Mouse (Mus musculus) heart, adult 18-20 months (tissue): Measurements from ENCODE around the gene F2rl2. TPM values are rescaled to one million over a fixed set of nuclear protein-coding genes. Genes with fewer than 3 reads are reported as not detected.

Source experiments
- DNase-seq, 2 experiments: peaks; one replicate each; pipeline ENCODE4 v3.0.0; 2021 to 2022; ENCODE audit warnings: mixed read lengths in 1 of 2
- total RNA-seq, 2 experiments: library from RNA; stranded (reverse); gene quantifications; 2 replicates each; pipeline ENCODE4 v1.2.3; 2021

F2rl2 gene
- total RNA-seq, 2 experiments from 2014 or later, result 0.15 to 0.20 TPM

DNA sequence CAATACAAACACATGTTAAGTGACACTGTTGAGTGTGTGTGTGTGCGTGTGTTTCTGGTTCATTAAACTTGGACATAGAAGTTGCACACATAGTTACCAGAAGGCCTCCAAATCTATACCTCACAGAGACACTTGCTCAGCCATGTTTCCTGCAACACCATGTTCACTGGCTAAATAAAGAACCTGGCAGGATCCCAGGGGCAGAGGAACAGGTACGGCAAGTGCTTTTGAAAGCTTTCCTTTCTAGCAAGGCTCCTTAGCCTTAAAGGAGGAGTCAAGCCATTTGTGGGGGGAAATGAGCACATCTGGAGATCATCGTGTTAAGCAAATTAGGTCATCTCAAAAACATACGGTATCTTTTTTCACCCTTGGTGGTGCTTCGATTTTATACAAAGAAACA is 6.7 kb downstream of the F2rl2 start:
- DNase-seq, result peak; percentile 25 to 36

- DNase-seq, result no peak
Observed at GRCm38 (mm10) chr13:95705589-95705988, 8.9 kb downstream of the F2rl2 start.

GRCm38 (mm10) chr13:95712054-95712453 is 15.4 kb downstream of the F2rl2 start:
- DNase-seq, result no peak

DNA sequence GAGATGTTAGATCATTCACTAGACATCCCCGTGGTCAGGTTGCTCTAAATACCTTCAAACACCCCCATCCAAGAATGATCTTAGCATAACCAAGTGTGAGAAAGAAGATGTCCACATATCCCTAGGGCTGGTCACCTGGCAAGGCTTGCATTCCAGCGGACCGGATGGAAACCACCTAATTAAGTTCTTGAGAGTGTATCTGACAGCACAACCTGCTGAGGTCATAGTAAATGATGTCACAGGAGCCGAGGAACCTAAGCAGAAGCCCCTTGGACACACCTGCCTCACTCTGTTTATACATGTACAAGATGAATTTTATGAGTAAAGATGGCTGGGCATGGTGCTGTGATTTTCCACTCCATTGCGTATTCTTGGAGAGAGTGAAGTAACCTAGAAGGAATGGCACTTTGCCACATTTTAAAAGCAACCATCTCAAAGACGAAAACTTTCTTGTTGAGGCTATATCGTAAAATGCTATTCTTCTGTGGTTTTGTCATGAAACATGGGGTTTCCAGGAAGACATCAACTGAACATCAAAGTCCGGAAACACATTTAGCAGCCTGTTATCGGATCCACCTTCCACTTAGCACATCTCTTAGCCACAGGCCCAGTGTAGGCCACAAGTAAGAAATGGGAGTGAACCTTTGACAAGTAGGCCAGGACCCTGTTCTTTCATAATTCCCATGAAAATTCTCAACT is 16.1 kb downstream of the F2rl2 start:
- no peak for DNase-seq

DNA sequence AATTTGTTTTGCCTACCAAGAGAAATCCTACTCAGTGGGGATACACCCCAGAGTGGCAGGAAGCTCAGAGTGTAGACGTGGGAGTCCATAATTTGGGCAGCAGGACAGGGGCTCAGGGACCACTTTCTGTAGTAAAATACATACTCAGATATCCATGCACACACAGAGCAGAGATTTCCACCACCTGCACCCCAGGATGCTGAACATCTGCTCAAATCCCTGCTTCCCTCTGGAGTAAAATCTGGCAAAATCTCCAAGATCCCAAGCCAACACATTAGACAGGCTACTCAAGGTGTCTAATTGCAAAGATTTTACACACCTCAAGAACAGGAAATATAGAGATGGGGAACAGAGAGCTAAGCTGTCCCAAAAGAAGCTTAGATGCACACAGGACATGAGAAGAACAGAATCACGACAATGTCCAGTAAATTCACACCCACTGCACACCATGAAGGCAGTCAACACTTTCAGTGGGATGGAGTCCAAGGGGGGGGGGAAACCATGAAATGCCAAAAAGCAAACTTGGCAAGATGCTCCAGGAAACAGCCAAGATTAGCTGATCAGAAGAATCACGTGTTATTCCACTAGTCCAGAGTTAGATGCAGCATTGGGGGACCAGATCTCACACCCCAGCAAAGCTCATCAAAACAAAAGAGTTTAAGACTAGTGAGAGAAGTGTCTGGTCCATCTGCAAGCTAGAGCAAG is 17.8 kb downstream of the F2rl2 start:
- DNase-seq, result no peak

GRCm38 (mm10) chr13:95715356-95715755 is 18.7 kb downstream of the F2rl2 start:
- no peak for DNase-seq

DNA sequence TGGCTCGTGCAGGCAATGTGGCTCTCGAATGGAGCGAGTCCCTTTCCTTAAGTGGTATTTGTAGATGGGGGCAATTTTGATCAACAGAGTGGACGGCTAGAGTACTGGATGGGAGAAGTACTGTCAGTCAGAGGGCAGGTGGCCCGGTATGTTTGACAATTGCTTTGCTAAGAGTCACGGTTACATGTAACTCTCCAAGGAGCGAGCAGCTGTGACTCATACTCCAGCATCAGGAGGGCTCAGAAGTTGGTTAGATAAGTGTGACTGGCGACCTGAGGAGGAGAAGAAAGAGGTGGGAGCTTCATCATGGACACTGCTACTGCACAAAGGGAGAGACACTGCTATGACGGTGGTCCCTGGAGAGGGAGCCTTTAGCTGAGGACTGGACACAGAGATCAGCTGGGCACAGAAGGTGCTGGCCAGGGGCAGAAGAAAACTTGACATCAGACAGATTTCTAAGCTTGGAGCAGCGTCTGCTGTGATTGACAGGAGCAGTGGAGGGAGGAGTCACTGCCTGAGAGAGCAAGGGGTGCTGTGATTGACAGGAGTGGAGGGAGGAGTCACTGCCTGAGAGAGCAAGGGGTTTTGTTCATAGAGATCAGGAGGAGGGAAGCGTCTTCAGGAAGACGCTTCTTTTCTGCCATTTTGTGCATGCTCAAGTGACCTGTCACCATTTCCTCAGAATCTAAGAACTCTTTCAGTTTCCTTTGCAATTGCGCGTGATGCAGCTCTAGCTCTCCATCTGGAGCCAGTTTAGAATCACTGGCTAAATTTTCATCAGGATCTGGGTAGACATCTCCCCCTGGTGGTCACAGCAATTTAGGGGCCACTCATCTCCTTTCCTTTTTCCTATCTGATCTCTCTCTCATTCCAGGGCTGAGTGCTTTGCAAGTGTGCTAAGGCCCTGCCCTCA is 22.9 kb downstream of the F2rl2 start:
- peak; percentile 57 to 79 for DNase-seq

- DNase-seq, result no peak
Observed at GRCm38 (mm10) chr13:95730491-95730890, 33.8 kb downstream of the F2rl2 start.

DNA sequence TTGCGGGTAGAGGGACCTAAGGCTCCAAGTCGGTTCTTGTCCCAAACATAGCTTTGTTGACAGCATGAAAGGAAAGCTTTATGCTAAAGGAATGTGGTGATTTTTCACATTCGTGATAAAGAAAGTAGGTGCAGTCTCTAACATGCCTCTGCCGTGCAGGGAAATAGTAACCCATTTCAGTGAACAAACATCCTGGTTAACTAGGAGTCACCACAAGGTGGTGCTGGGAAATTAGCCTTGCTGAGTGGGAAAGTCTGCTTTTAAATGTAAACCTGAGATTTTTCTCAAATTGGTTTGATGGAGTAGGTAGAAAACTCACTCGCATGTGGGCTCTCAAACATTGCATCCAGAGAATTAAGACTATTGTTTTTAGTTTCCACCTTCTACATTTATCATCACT is 43.0 kb downstream of the F2rl2 start:
- no peak for DNase-seq

DNA sequence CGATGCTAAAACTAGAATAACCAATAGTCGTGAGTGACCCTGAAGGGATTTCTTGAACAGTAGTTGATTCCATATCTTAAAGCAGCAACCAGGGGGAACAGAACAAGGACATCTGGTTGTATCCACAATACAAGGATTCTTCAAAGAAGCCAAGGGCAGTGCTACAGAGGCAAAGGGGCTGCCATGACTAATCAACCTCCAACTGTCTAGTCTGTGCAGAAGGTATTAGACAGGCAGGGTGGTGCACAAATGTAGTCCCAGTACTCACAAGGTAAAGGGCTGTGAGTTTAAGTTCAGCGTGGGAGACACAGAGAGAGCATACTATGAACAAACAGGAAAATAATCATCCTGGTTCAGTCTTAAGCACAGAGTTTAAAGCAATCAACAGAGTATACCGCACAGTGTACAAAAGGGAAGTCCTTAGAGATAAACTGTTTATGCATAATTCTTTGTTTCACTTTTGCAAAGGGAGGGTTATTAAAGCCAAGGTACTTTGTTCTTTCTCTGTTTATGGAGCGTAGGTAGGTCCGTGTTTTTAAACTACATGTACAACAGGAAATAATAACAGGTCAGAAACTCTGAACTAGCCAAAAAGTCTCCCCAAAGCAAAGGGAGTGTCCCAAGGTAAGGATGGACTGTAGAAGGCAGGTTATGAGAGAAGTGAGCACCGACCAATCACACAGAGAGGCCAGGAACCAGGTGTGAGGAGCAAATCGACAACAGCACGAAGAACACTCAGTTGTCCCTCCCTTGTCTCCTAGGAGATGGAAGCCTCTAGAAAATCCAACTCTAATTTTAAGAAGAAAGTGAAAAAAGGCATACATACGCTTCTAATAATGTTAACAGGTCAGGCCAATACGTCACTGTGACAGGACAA is 45.4 kb downstream of the F2rl2 start:
- DNase-seq, result no peak

DNA sequence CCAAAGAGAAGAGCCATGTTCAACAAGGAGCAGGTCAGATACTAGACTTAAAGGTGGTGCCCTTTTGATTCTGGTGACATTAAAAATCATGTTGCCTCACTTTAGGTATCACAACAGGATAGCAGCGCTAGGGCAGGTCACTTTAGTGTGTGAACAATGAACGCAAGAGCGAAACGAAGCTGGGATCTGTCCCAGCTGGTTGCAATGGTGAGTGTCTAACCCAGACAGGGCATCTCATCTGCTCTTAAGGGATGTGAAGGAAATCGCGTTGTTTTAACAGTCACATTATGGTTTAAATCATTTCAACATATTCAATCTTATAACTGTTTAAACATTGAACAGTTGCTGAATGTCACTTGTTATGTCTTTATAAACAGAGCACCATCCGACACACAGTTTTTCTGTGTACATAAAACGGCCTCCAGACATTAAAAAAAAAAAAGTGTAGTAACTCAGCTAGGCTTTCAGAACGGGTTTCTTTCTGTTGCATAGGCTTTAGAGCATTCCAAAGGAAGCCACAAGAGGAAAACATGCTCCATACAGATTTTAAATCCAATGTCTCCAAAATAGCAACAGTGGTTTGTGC is 46.3 kb downstream of the F2rl2 start:
- DNase-seq, result no peak

DNA sequence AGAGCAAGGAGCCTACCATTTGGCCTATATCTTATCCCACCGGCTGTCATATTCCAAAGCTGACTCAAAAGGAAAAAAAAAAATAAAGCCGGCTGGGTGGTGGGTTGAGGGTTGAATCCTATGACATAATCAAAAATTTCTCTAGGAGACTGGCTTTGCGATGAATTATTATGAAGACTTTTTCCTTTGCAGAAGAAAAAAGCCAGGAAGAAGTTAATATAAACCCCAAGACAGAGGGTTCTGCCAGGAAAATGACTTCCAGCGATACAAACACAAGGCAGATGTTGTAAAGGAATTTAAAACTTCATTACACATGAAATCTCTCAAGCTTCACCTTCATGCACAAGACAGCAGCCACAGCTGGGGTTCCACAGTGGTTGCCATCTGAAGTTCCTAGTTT is 48.8 kb downstream of the F2rl2 start:
- DNase-seq, result no peak

DNA sequence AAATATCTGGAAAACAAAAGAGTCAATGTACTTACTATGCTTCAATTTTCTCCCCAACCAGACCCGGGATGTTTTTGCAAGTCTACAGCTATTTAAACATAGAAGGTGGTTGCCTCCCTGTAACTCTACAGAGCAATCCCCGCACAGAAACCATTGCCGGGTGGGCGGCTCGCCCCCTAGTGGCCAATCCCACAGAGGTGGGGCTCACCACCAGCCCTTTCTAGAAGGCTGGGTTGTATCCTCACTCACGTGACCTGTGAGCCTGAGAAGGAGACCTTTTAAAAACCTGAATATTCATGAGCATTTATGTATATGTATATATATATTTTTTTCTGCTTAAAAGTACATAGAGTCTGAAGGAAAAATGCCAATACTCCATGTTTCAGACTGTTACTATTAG is 49.9 kb downstream of the F2rl2 start:
- peak; percentile 24 to 63 for DNase-seq

DNA sequence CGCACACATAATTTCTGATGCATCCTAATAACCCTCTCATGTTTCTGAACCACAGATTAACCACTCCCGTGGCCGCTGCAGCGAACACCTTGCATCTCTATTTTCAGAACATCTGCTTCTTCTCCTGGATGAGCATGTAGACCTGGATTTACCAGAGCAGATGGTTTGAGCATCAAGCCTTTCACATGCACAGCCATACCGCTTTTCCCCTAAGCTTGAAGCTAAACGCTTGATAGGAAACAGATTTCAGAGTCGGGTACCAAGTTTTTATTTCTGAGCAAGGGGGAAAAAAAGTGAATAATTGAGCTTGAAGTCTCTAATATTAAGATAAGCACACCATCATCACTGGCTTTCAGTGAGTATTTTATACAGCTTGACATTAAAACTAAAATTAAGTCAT is 50.4 kb downstream of the F2rl2 start:
- no peak for DNase-seq

DNA sequence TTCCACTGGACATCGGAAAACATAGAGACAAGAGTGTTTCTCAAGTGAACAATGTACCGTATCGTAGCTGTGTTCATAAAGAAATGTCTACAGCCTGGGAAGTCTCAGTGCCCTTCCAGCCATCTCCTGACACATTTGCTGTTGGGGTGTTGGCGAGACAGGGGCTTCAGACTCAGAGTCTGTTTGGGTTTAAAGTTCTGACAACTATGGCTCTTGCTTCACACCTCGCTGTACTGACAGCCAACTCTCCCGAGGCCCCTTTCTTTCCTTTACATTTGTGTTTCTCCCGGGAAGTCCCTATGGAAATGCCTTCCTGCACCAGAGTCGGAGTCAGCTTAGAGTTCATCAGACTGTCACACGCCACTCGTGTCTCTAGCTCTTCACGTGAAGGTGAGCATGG is 50.9 kb downstream of the F2rl2 start:
- DNase-seq, result no peak

Other genes with a start within 250 kb of the F2rl2 start
- not detected for gene S100z, start 218.1 kb upstream of the F2rl2 start, total RNA-seq
- gene F2rl1, start 171.6 kb upstream of the F2rl2 start, total RNA-seq, result under 1 TPM; 0.67 to 0.84 TPM
- gene F2r, start 78.4 kb upstream of the F2rl2 start, total RNA-seq, result 10 to 100 TPM; 20.6 to 22.6 TPM
- 1 to 10 TPM; 2.7 to 3.7 TPM for gene Iqgap2, start 195.1 kb downstream of the F2rl2 start, total RNA-seq